Mouse (Mus musculus): ENCODE data around the gene Mllt3. TPM values are rescaled to one million over a fixed set of nuclear protein-coding genes. Genes with fewer than 3 reads are reported as not detected.

Mllt3 gene
- polyA plus RNA-seq, 1 experiment from 2014 or later, result 116 TPM

DNA sequence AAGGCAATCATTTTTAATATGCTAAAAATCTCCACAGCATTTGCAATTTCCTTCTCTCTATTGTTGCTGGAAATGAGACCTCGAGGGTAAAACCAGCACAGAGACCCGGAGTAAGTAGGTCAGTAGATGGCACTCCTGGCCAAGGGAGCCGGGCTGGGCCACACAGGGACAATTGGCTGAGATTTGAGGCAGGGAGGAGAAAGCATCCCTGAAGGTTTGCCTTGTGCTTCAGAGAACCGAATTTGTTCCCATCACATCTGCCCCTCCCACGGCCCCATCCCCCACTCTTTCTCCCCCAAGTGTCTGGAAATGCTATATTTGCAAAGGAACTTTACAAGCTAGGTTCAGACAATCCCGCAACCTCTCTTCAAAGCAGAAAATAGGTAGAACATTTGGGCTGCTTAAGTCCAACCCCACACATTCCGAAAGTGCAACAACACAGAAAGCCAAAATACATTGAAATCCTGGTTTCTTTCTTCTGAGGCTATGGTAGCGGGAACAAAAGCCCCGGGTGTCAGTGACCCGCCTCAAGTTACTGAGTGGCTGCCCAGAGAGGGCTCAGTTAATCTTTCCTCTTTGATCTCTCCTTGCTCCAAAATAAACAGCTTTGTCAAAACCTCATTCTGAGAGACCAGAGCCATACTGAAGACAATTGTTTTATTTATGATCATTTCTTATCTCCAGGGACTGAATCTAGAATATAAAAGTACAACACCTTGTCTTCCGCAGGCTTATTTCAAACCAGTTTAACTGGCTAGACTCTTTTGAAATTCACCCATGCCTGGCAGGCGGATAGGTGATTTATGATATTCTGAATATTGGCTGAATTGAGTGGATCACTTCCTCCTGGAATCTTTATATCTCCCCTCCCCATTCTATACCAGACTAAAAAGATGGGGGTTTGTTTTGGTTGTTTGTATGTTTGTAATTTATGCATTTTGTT, 247.8 kb downstream of the Mllt3 start:
- no peak overlapping the region for H3K27ac ChIP-seq
- peaks cover 39% of the 10 kb centered on the region for H3K36me3 ChIP-seq (ENCODE audit: poor library complexity, severe bottlenecking)
- H3K4me2 ChIP-seq, result no peak overlapping the region
- H3K4me1 ChIP-seq, result peaks cover 10% of the 10 kb centered on the region
- no peaks in the 10 kb centered on the region for H3K9me3 ChIP-seq (replicated peaks)
- no peak overlapping the region for H3K4me3 ChIP-seq
- ATAC-seq, result peak; percentile 79
- WGBS, result 9% methylated on average over 12 of the region's 12 CpGs
- H3K27me3 ChIP-seq, result no peaks in the 10 kb centered on the region
- H3K9ac ChIP-seq, result no peak overlapping the region; the same call in 1 of the 2 replicates

DNA sequence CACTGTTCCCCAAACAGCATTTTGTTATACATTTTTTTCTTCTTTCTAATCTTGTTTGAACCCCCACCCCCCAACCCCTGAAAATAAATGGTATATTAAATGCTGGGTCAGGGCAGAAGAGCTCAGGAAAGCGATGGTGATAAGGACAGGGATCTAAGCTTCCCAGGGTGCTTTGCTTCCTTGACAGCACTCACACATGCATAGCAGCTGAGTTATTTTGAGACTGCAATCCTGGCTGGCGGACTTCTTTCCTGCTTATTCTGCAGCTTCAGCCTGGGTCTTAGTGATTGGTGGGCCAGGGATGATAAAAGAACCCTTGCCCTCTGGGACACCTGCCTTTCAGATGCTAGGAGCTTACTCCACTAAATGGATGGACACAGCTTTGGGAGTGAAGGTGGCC, 249.4 kb downstream of the Mllt3 start:
- 81% methylated on average over 2 of the region's 2 CpGs for WGBS
- no peak overlapping the region for H3K27ac ChIP-seq
- H3K4me3 ChIP-seq, result no peak overlapping the region
- peaks cover 30% of the 10 kb centered on the region for H3K36me3 ChIP-seq (ENCODE audit: poor library complexity, severe bottlenecking)
- H3K27me3 ChIP-seq, result no peaks in the 10 kb centered on the region
- no peak overlapping the region for H3K9ac ChIP-seq
- H3K4me2 ChIP-seq, result no peak overlapping the region
- no peaks in the 10 kb centered on the region for H3K9me3 ChIP-seq (replicated peaks)
- ATAC-seq, result no peak
- peaks cover 10% of the 10 kb centered on the region for H3K4me1 ChIP-seq

DNA sequence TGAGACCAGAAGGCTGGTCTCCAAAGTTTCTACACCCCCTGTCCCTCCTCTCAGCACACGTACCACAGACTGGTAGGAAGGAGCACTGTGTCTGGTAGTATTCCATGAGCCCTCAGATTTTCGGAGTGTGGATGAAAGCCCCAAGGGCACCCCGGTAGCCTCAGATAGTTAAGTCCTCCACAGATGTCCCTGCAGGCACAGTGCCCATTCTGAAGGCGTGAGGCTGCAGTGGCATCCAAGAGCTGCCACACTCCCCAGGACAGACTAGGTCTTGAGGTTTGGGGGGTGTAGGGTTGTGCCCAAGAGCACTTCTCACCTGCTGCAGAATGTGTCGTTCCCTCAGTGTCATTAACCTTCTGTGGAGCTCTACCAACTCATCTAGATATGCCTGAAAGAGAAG, 251.2 kb downstream of the Mllt3 start:
- Histone ChIP-seq H3K4me1 (peaks cover 10% of the 10 kb centered on the region), H3K4me3 (no peak overlapping the region), H3K9me3 (replicated peaks) (no peaks in the 10 kb centered on the region), H3K27ac (no peak overlapping the region), H3K27me3 (no peaks in the 10 kb centered on the region), H3K9ac (no peak overlapping the region), H3K4me2 (no peak overlapping the region), H3K36me3 (ENCODE audit: poor library complexity, severe bottlenecking) (peaks cover 35% of the 10 kb centered on the region)
- no peak for ATAC-seq
- WGBS, result 89% methylated on average over 5 of the region's 5 CpGs

DNA sequence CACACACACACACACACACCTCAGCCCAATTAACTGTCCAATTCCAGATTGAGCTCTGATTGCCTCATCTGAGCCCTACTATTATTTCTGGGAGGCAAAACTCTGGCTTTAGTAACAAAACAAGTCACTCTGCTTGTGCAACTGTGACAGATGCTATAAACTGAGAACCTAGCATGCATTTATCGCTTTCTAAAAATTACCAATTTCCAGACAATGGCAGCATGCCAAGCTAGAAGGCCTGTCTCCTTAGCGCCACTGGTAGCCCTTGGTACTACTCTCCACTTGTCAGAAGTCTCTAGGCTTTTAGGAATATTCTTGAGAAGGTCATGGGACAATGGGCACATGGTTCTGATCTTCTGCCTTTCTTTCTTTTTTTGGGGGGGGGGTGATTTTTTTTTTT, 257.4 kb downstream of the Mllt3 start:
- no peaks in the 10 kb centered on the region for H3K4me1 ChIP-seq
- no peak for ATAC-seq
- no peak overlapping the region for H3K4me3 ChIP-seq
- no peaks in the 10 kb centered on the region for H3K27me3 ChIP-seq
- 81% methylated on average over 2 of the region's 2 CpGs for WGBS
- no peak overlapping the region for H3K4me2 ChIP-seq
- H3K9ac ChIP-seq, result no peak overlapping the region
- no peaks in the 10 kb centered on the region for H3K9me3 ChIP-seq (replicated peaks)
- H3K27ac ChIP-seq, result no peak overlapping the region
- peaks cover 27% of the 10 kb centered on the region for H3K36me3 ChIP-seq (ENCODE audit: poor library complexity, severe bottlenecking)

DNA sequence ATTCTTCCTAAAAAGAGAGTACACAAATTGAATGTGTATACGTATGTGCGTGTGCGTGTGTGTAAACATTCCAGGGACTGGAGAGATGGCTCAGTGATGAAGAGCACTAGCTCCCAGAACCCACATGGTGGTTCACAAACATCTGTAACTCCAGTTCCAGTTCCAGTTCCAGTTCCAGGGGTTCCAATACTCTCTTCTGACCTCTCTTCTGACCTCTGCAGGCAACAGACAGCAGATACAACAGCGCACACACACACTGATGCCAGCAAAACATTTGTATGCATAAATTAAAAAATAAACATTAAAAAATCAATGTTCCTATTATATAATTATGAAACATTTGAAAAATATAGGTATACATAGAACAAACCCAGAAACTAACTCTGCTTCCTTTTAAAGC, 258.6 kb downstream of the Mllt3 start:
- Histone ChIP-seq H3K9ac (no peak overlapping the region), H3K9me3 (replicated peaks) (no peaks in the 10 kb centered on the region), H3K4me2 (no peak overlapping the region), H3K27me3 (no peaks in the 10 kb centered on the region), H3K27ac (no peak overlapping the region), H3K4me3 (no peak overlapping the region), H3K36me3 (ENCODE audit: poor library complexity, severe bottlenecking) (peaks cover 22% of the 10 kb centered on the region), H3K4me1 (no peaks in the 10 kb centered on the region)
- ATAC-seq, result no peak
- 96% methylated on average over 4 of the region's 4 CpGs for WGBS

DNA sequence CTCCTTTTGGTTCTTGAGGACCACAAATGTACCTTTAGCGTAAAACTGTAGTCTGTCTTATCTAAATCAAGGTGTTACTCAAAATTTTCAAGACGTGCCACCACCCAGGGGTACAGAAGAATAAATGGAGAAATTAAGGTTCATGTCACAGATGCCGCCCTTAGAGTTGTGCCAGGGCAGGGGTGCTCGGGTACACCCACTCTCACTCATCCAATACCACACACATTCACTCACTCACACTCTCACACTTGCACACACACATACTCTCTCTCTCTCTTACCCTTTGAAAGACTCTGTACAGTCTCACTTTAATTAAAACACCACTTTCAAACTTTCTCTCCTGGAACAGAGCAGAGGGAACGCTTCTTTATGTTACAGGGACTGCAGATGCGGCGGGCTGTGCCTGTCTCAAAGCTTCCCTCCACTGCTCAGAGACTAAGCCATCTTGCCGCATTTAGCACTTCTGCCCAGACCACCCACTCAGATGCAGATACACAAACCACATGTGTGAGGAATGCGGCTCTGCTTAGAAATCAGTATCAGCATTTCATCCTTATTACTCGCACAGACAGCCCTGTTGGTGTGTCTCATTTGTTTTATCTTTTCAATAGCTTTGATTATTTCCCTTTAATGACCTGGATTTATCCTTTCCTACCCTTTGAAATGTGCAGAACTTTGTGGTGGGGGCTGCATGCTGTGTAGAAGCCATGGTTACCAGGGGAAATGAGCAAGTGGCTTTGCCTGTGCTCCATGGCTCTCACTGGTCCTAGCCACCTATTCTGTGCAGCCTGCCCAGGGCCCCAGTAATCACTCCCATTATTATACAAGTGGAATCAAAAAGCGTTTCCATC, 265.2 kb downstream of the Mllt3 start:
- H3K36me3 ChIP-seq (ENCODE audit: poor library complexity, severe bottlenecking), result peaks cover 1% of the 10 kb centered on the region
- WGBS, result 29% methylated on average over 11 of the region's 11 CpGs
- H3K9ac ChIP-seq, result no peak overlapping the region
- no peak overlapping the region for H3K4me2 ChIP-seq
- peaks cover 17% of the 10 kb centered on the region for H3K4me1 ChIP-seq
- ATAC-seq, result peak; percentile 82
- H3K4me3 ChIP-seq, result no peak overlapping the region
- no peaks in the 10 kb centered on the region for H3K27me3 ChIP-seq
- H3K9me3 ChIP-seq (replicated peaks), result no peaks in the 10 kb centered on the region
- H3K27ac ChIP-seq, result no peak overlapping the region

DNA sequence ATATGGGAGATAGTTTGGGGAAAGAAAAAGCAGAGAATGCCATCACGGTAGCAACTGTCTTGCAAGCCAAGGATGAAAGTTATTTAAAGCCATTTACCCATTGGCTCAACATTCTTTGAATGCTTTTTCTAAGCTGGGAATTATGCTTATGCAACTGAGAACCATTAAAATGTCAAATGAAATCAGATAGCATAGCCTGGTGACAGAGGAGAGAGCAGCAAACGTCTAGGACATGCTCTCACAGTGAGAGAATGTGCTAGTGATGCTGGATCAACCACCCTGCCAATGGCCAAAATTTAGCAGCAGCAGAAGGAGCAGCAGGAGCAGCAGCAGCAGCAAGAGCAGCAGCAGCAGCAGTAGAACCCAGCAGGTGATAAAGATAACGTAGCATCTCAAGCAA, 267.4 kb downstream of the Mllt3 start:
- H3K9me3 ChIP-seq (replicated peaks), result no peaks in the 10 kb centered on the region
- H3K4me3 ChIP-seq, result no peak overlapping the region
- no peak for ATAC-seq
- H3K9ac ChIP-seq, result no peak overlapping the region
- WGBS, result 69% methylated on average over 3 of the region's 3 CpGs
- H3K27ac ChIP-seq, result no peak overlapping the region
- H3K4me1 ChIP-seq, result peaks cover 17% of the 10 kb centered on the region
- no peaks in the 10 kb centered on the region for H3K36me3 ChIP-seq (ENCODE audit: poor library complexity, severe bottlenecking)
- no peaks in the 10 kb centered on the region for H3K27me3 ChIP-seq
- H3K4me2 ChIP-seq, result no peak overlapping the region

DNA sequence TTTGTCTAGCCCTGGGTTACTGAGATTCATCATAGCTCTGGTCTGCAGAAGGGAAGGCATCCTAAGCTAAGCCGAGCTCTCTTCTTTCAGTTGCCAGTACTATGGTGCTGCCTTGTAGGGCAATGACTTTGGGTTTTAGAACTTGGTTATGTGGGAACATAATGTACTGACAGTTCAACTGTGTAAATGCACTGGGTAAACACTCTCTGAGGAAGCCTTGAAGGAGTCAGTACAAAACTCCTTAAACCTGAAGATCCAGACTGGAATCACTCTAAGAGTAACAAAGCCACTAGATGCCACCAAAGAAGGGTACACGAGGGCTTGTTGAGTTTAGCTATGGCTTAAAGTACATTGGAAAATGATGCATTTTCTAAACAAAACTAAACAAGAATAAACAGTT, 272.1 kb downstream of the Mllt3 start:
- 88% methylated on average over 2 of the region's 2 CpGs for WGBS
- no peak for ATAC-seq
- no peaks in the 10 kb centered on the region for H3K27me3 ChIP-seq

DNA sequence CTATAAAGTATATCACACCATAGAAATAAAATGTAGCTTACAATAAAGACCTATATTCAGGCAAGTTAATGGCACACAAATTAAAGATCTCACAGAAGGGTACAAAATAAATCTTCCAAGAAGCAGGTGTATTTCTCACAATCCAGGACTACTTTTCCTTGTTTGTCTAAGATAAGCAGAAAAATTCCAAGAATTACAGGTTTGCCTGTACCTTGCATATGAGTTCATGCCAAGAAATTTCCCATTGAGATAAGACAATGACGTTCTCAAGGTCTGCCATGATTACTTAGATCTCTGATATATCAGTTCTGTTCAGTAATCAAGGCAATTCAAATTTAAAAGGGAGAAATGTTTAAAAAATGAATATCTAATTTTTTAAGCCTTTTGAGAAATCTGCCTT, 272.9 kb downstream of the Mllt3 start:
- H3K9ac ChIP-seq, result no peak overlapping the region
- no peak overlapping the region for H3K4me3 ChIP-seq
- no peaks in the 10 kb centered on the region for H3K27me3 ChIP-seq
- WGBS, result 96% methylated on average over 1 of the region's 1 CpGs
- no peak overlapping the region for H3K27ac ChIP-seq
- ATAC-seq, result no peak
- H3K9me3 ChIP-seq (replicated peaks), result no peaks in the 10 kb centered on the region
- H3K4me1 ChIP-seq, result no peaks in the 10 kb centered on the region
- H3K36me3 ChIP-seq (ENCODE audit: poor library complexity, severe bottlenecking), result no peaks in the 10 kb centered on the region
- no peak overlapping the region for H3K4me2 ChIP-seq

More for the DNA sequence above, 272.1 kb downstream of the Mllt3 start:
- H3K9me3 ChIP-seq (replicated peaks), result no peaks in the 10 kb centered on the region
- H3K4me1 ChIP-seq, result no peaks in the 10 kb centered on the region
- no peaks in the 10 kb centered on the region for H3K36me3 ChIP-seq (ENCODE audit: poor library complexity, severe bottlenecking)
- H3K9ac ChIP-seq, result no peak overlapping the region
- no peak overlapping the region for H3K27ac ChIP-seq
- H3K4me2 ChIP-seq, result no peak overlapping the region
- no peak overlapping the region for H3K4me3 ChIP-seq

DNA sequence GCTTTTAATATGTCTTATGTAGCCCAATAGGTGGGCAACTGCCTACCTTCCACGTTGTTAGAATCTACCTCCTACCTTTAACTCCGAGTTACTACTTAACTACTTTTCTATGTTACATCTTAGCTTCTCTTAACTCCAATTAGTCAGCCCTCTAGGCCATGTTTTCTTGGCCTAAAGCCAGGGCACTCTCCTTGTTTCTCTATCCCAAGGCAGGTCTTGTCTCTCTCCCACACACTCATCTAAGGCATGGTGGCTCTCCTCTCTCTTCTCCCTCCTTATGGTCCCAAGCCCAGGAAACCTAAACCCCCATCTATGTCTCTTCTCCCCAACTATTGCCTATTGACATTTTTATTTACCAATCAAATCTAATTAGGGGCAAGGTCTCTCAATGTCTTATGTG, 273.5 kb downstream of the Mllt3 start:
- no peak overlapping the region for H3K4me3 ChIP-seq
- 82% methylated on average over 2 of the region's 2 CpGs for WGBS
- H3K9me3 ChIP-seq (replicated peaks), result no peaks in the 10 kb centered on the region
- H3K27me3 ChIP-seq, result no peaks in the 10 kb centered on the region
- H3K27ac ChIP-seq, result no peak overlapping the region
- no peaks in the 10 kb centered on the region for H3K36me3 ChIP-seq (ENCODE audit: poor library complexity, severe bottlenecking)
- H3K9ac ChIP-seq, result no peak overlapping the region
- ATAC-seq, result no peak
- H3K4me2 ChIP-seq, result no peak overlapping the region
- H3K4me1 ChIP-seq, result no peaks in the 10 kb centered on the region

DNA sequence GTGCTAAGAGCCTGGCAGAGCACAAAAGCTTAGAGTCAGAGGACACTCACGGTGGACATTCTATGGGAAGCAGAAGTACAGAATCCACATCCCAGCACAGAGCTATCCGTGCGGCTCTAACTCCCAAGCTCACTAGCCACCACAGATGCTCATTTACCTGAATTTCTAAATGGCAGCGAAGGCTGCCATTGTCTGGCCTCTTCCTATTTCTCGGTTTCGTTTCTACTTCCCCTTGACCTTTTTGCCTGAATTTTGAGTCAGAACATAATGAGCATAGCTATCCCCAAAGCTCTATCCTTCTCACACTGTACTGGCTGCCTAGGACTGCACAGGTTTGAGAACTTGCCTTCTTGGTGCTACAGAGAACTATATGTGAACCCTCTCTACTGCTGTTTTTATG, 274.1 kb downstream of the Mllt3 start:
- H3K4me3 ChIP-seq, result no peak overlapping the region
- no peaks in the 10 kb centered on the region for H3K36me3 ChIP-seq (ENCODE audit: poor library complexity, severe bottlenecking)
- ATAC-seq, result no peak
- H3K9me3 ChIP-seq (replicated peaks), result no peaks in the 10 kb centered on the region
- no peak overlapping the region for H3K9ac ChIP-seq
- WGBS, result 95% methylated on average over 6 of the region's 6 CpGs
- no peak overlapping the region for H3K4me2 ChIP-seq
- H3K27me3 ChIP-seq, result no peaks in the 10 kb centered on the region
- H3K27ac ChIP-seq, result no peak overlapping the region
- H3K4me1 ChIP-seq, result no peaks in the 10 kb centered on the region

DNA sequence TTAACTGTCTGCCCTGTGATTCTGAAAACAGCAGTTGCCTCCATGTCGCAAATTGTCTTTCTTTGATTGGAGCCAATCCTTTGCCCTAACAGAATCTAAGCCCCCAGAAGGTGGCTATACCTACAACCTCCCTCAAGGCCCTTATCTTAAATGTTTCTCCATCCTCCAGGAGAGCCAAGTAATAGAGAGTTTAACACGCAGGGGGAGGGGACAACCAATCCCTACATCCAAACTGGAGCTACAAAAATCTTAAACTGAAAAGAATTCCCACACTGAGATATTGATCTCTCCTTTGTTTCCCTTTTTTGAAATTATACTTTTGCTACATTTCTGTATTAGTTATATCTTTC, 281.7 kb downstream of the Mllt3 start:
- no peak overlapping the region for H3K4me3 ChIP-seq
- H3K4me1 ChIP-seq, result peaks cover 16% of the 10 kb centered on the region; the same call in 1 of the 2 replicates
- 92% methylated on average over 2 of the region's 2 CpGs for WGBS
- no peak overlapping the region for H3K4me2 ChIP-seq
- ATAC-seq, result no peak
- H3K27ac ChIP-seq, result no peak overlapping the region
- H3K9ac ChIP-seq, result no peak overlapping the region
- H3K27me3 ChIP-seq, result no peaks in the 10 kb centered on the region
- no peaks in the 10 kb centered on the region for H3K36me3 ChIP-seq (ENCODE audit: poor library complexity, severe bottlenecking)
- no peaks in the 10 kb centered on the region for H3K9me3 ChIP-seq (replicated peaks)
